Mouse (Mus musculus): ENCODE measurements around the gene Carhsp1.

GRCm38 (mm10) chr16:8672350-8672687, 364 bp upstream of the Carhsp1 start:
- TF ChIP-seq EP300 (IDR thresholded peaks at IDR 0.05) (no peak), CTCF (IDR thresholded peaks at IDR 0.05) (no peak)
